Mouse (Mus musculus): ENCODE measurements around the gene Trip6.

GRCm38 (mm10) chr5:137264787-137265186 is 49.4 kb downstream of the Trip6 start:
- TF ChIP-seq TAL1 (IDR thresholded peaks at IDR 0.05; ENCODE audit: low read length): no peak
- TF ChIP-seq GATA1 (IDR thresholded peaks at IDR 0.05; ENCODE audit: low read length): no peak
